Mouse (Mus musculus): ENCODE measurements around the gene Tuba4a. TPM values are rescaled to one million over a fixed set of nuclear protein-coding genes. Genes with fewer than 3 reads are reported as not detected.
A peak's percentile ranks its signal among the peaks of the same experiment; 100 is the strongest.

The Tuba4a gene
- polyA plus RNA-seq, 1 experiment from 2014 or later: 119 TPM

DNA sequence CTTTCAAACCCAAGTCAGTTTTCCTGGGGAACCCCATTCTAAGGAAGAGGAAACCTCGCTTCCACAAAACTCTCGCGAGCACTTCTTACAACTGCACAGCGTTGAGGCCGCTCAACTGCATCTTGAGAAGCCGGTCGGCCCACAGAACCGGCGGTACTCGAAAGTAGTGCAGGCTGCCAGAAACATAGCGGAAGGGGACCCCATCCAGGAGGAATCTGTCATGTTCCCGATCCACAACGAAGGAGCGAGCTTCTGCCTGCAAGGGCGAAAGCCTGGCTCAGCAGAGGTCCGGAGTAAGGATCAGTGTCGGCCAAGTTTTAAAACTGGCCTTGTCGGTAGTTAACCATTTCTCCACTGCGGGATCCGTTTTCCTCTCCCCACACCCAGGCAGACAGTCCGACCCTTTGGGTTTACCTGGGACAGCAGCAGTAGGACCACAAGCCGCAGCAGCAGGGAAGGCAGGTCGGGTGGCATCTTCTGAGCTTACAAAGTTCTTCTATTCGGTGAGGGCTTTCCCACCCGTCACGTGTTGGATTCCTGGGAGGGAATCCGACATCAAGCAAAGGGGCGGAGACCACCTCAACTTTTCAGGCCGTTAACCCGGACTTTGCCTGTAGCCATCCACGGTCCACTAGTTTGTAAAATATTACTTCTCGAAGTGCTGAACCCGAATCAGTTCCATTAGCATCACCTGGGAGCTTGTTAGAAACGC lies 10.5 kb downstream of the Tuba4a start:
- TF ChIP-seq CTCF (IDR thresholded peaks at IDR 0.05; ENCODE audit: low read depth): no peak
- 12% methylated on average over 34 of the region's 34 CpGs for WGBS
- Histone ChIP-seq H3K4me2 (replicated peaks; ENCODE audit: low read depth) (peak overlapping the region; percentile 83), H3K36me3 (ENCODE audit: control insufficient read depth, insufficient read depth) (peaks cover 10% of the 10 kb centered on the region), H3K4me3 (ENCODE audit: low read depth, low read length) (peak overlapping the region; percentile 38), H3K27me3 (replicated peaks; ENCODE audit: control insufficient read depth, insufficient read depth, low read length) (no peaks in the 10 kb centered on the region), H3K9me3 (ENCODE audit: control insufficient read depth) (no peaks in the 10 kb centered on the region), H3K4me1 (replicated peaks; ENCODE audit: control insufficient read depth, insufficient read depth, low read length) (peaks cover 10% of the 10 kb centered on the region), H3K27ac (ENCODE audit: low read depth, low read length) (0 out of 2 replicates have a peak overlapping the region, but pooled peaks have one; percentile 8), H3K9ac (ENCODE audit: low read depth, low read length) (peak overlapping the region; percentile 35)
- no peak for ATAC-seq

GRCm38 (mm10) chr1:75201236-75201635 lies 18.4 kb downstream of the Tuba4a start:
- 68% methylated on average over 1 of the region's 1 CpGs for WGBS
- Histone ChIP-seq H3K27me3 (replicated peaks; ENCODE audit: control insufficient read depth, insufficient read depth, low read length) (no peaks in the 10 kb centered on the region), H3K36me3 (ENCODE audit: control insufficient read depth, insufficient read depth) (peaks cover 37% of the 10 kb centered on the region), H3K27ac (ENCODE audit: low read depth, low read length) (no peak overlapping the region), H3K4me1 (replicated peaks; ENCODE audit: control insufficient read depth, insufficient read depth, low read length) (no peaks in the 10 kb centered on the region; the same call in 1 of the 2 replicates), H3K4me3 (ENCODE audit: low read depth, low read length) (no peak overlapping the region), H3K4me2 (replicated peaks; ENCODE audit: low read depth) (no peak overlapping the region), H3K9me3 (ENCODE audit: control insufficient read depth) (no peaks in the 10 kb centered on the region), H3K9ac (ENCODE audit: low read depth, low read length) (no peak overlapping the region)
- TF ChIP-seq CTCF (IDR thresholded peaks at IDR 0.05; ENCODE audit: low read depth): no peak
- 0 out of 2 replicates have a peak, but pooled peaks have one; percentile 25 for ATAC-seq

GRCm38 (mm10) chr1:75192452-75192851 lies 27.2 kb downstream of the Tuba4a start:
- TF ChIP-seq CTCF (IDR thresholded peaks at IDR 0.05; ENCODE audit: low read depth): no peak
- H3K9ac ChIP-seq (ENCODE audit: low read depth, low read length): peak overlapping the region; percentile 82
- peaks cover 4% of the 10 kb centered on the region; the same call in 1 of the 2 replicates for H3K4me1 ChIP-seq (replicated peaks; ENCODE audit: control insufficient read depth, insufficient read depth, low read length)
- under 1% methylated on average over 19 of the region's 19 CpGs for WGBS
- H3K27me3 ChIP-seq (replicated peaks; ENCODE audit: control insufficient read depth, insufficient read depth, low read length): no peaks in the 10 kb centered on the region
- peak; percentile 63 for ATAC-seq
- H3K9me3 ChIP-seq (ENCODE audit: control insufficient read depth): no peaks in the 10 kb centered on the region
- H3K4me2 ChIP-seq (replicated peaks; ENCODE audit: low read depth): peak overlapping the region; percentile 92
- peak overlapping the region; percentile 93 for H3K27ac ChIP-seq (ENCODE audit: low read depth, low read length)
- peak overlapping the region; percentile 91 for H3K4me3 ChIP-seq (ENCODE audit: low read depth, low read length)
- H3K36me3 ChIP-seq (ENCODE audit: control insufficient read depth, insufficient read depth): peaks cover 36% of the 10 kb centered on the region

- TF ChIP-seq CTCF (IDR thresholded peaks at IDR 0.05; ENCODE audit: low read depth): peak; percentile 29; the same call in 1 of the 2 replicates
- Histone ChIP-seq H3K4me1 (replicated peaks; ENCODE audit: control insufficient read depth, insufficient read depth, low read length) (peaks cover 4% of the 10 kb centered on the region; the same call in 1 of the 2 replicates), H3K9ac (ENCODE audit: low read depth, low read length) (peak within 1 kb of the TSS; percentile 82), H3K27me3 (replicated peaks; ENCODE audit: control insufficient read depth, insufficient read depth, low read length) (no peaks in the 10 kb centered on the region), H3K9me3 (ENCODE audit: control insufficient read depth) (no peaks in the 10 kb centered on the region), H3K36me3 (ENCODE audit: control insufficient read depth, insufficient read depth) (peaks cover 39% of the 10 kb centered on the region), H3K27ac (ENCODE audit: low read depth, low read length) (peak within 1 kb of the TSS; percentile 93), H3K4me3 (ENCODE audit: low read depth, low read length) (peak within 1 kb of the TSS; percentile 91), H3K4me2 (replicated peaks; ENCODE audit: low read depth) (peak within 1 kb of the TSS; percentile 92)
- peak; percentile 99 for ATAC-seq
- under 1% methylated on average over 56 of the region's 56 CpGs for WGBS
These were observed 27.9 kb downstream of the Tuba4a start, which contains the start of the genes Ankzf1 and Atg9a for GRCm38 (mm10) chr1:75191622-75192402. TSS of gene Ankzf1 (plus strand) at chr1:75192151. TSS of gene Atg9a (minus strand) at chr1:75192196.

DNA sequence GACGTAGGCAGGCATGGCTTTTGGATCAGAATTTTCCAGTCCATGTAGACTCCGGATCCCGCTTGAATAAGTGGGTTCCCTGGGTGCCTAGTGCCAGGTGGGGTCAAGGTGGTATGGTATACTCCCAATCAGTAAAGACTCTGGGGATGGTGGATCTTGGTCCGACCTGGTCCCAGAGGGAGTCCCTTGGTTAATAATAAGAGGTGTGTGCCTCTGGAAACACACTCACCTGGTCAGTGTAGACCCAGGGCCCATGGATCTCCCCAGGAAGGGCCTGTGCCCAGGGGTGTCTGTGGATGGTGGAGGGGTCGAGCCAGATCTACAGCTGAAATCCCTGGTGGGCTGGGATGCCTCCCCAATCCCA lies 28.4 kb downstream of the Tuba4a start:
- Histone ChIP-seq H3K27me3 (replicated peaks; ENCODE audit: control insufficient read depth, insufficient read depth, low read length) (no peaks in the 10 kb centered on the region), H3K4me2 (replicated peaks; ENCODE audit: low read depth) (peak overlapping the region; percentile 92), H3K4me1 (replicated peaks; ENCODE audit: control insufficient read depth, insufficient read depth, low read length) (peaks cover 4% of the 10 kb centered on the region; the same call in 1 of the 2 replicates), H3K36me3 (ENCODE audit: control insufficient read depth, insufficient read depth) (peaks cover 39% of the 10 kb centered on the region), H3K4me3 (ENCODE audit: low read depth, low read length) (peak overlapping the region; percentile 91), H3K9ac (ENCODE audit: low read depth, low read length) (peak overlapping the region; percentile 82), H3K27ac (ENCODE audit: low read depth, low read length) (peak overlapping the region; percentile 79; the same call in 1 of the 2 replicates), H3K9me3 (ENCODE audit: control insufficient read depth) (no peaks in the 10 kb centered on the region)
- 40% methylated on average over 5 of the region's 5 CpGs for WGBS
- ATAC-seq: no peak
- TF ChIP-seq CTCF (IDR thresholded peaks at IDR 0.05; ENCODE audit: low read depth): no peak

DNA sequence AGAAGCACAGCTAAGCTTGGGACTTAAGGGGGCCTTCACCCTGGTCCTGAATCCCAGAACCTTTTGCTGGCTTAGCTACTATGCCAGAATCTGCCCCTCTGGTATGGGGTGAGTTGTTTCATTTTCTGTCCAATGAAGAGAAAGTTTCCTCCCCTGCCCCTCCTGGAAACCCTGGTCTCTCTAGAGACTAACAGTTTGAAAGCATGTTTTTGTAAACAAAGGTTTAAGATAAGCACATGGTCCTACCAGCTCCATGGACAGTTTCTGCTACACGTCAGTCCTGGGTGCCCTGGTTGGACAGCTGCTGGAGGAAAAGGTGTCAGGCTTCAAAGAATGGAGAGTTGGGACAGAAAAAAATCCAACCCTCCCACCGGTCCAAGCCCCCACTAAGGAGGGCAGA lies 29.1 kb downstream of the Tuba4a start:
- H3K9ac ChIP-seq (ENCODE audit: low read depth, low read length): 0 out of 2 replicates have a peak overlapping the region, but pooled peaks have one; percentile 4
- peaks cover 4% of the 10 kb centered on the region; the same call in 1 of the 2 replicates for H3K4me1 ChIP-seq (replicated peaks; ENCODE audit: control insufficient read depth, insufficient read depth, low read length)
- no peak for ATAC-seq
- H3K27ac ChIP-seq (ENCODE audit: low read depth, low read length): no peak overlapping the region
- no peak for TF ChIP-seq CTCF (IDR thresholded peaks at IDR 0.05; ENCODE audit: low read depth)
- H3K36me3 ChIP-seq (ENCODE audit: control insufficient read depth, insufficient read depth): peaks cover 39% of the 10 kb centered on the region
- H3K4me2 ChIP-seq (replicated peaks; ENCODE audit: low read depth): peak overlapping the region; percentile 92
- H3K4me3 ChIP-seq (ENCODE audit: low read depth, low read length): 0 out of 2 replicates have a peak overlapping the region, but pooled peaks have one; percentile 91
- 36% methylated on average over 2 of the region's 2 CpGs for WGBS
- no peaks in the 10 kb centered on the region for H3K9me3 ChIP-seq (ENCODE audit: control insufficient read depth)
- H3K27me3 ChIP-seq (replicated peaks; ENCODE audit: control insufficient read depth, insufficient read depth, low read length): no peaks in the 10 kb centered on the region

Data from intestine, postnatal 0 days (tissue).